Mouse (Mus musculus): ENCODE results near the gene Acta1. TPM values are rescaled to one million over a fixed set of nuclear protein-coding genes. Genes with fewer than 3 reads are reported as not detected.

The Acta1 gene
- 0.48 and 1.3 TPM in 2 replicates for polyA plus RNA-seq (2016; fragmentation: Nextera tagmentation; extraction: Ambion mirVana)

DNA sequence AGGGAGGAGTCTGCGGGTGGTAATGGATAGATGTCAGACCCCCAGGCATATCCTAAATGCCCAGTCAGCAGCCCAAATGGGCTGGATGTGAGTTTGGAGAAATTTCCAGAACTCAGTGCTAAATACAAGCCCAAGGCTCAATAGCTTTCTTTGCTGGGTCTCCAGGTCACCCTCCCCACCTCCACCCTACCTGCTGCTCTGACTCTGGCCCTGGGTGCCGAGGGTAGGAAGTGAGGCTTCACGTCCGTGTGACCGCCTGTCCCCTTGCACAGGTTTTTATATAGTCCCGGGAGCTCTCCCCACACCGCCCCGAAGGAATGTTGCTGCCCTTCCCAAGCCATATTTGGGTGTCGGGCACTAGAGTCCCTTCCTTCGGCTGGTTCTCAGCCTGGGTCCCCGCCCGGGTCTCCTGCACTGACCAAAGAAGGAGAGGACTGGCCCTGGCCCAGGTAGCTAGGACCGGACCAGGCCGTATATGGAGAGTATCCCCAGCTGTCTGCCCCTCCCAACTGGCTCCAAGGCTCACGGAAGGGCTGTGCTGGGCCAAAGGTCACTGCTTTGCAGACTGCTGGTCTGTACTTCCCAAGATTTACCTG, at the start of gene Acta1:
Gene Acta1, minus strand, starts transcription at position 250 of the 596 bp plus-strand sequence.
- Histone ChIP-seq H3K27me3 (ENCODE audit: insufficient read depth, poor library complexity, severe bottlenecking) (peaks cover 74% of the 10 kb centered on the region), H3K4me3 (no peak within 1 kb of the TSS), H3K4me1 (replicated peaks) (peaks cover 20% of the 10 kb centered on the region), H3K27ac (no peak within 1 kb of the TSS), H3K9me3 (no peaks in the 10 kb centered on the region), H3K36me3 (peaks cover 13% of the 10 kb centered on the region)
- no peak for DNase-seq (ENCODE audit: low spot score)
- 22% methylated on average over 15 of the region's 15 CpGs for WGBS

GRCm38 (mm10) chr8:123929026-123929425, 34.5 kb upstream of the Acta1 start:
- H3K4me3 ChIP-seq, result no peak overlapping the region
- DNase-seq (ENCODE audit: low spot score), result no peak
- H3K9me3 ChIP-seq, result no peaks in the 10 kb centered on the region
- H3K4me1 ChIP-seq (replicated peaks), result no peaks in the 10 kb centered on the region
- no peaks in the 10 kb centered on the region for H3K27me3 ChIP-seq (ENCODE audit: insufficient read depth, poor library complexity, severe bottlenecking)
- no peak overlapping the region for H3K27ac ChIP-seq
- H3K36me3 ChIP-seq, result peaks cover 94% of the 10 kb centered on the region
- WGBS, result 92% methylated on average over 7 of the region's 7 CpGs

GRCm38 (mm10) chr8:123925671-123926070, 31.1 kb upstream of the Acta1 start:
- Histone ChIP-seq H3K4me3 (no peak overlapping the region), H3K9me3 (no peaks in the 10 kb centered on the region), H3K36me3 (peaks cover 96% of the 10 kb centered on the region), H3K27ac (no peak overlapping the region), H3K4me1 (replicated peaks) (no peaks in the 10 kb centered on the region), H3K27me3 (ENCODE audit: insufficient read depth, poor library complexity, severe bottlenecking) (no peaks in the 10 kb centered on the region)
- DNase-seq (ENCODE audit: low spot score), result no peak
- WGBS, result 93% methylated on average over 3 of the region's 3 CpGs

- Histone ChIP-seq H3K27me3 (ENCODE audit: insufficient read depth, poor library complexity, severe bottlenecking) (no peaks in the 10 kb centered on the region), H3K27ac (no peak overlapping the region), H3K4me3 (no peak overlapping the region), H3K36me3 (peaks cover 96% of the 10 kb centered on the region), H3K4me1 (replicated peaks) (no peaks in the 10 kb centered on the region), H3K9me3 (no peaks in the 10 kb centered on the region)
- WGBS, result 25% methylated on average over 2 of the region's 2 CpGs
- peak; percentile 79 for DNase-seq (ENCODE audit: low spot score)
These were observed 30.2 kb upstream of the Acta1 start for GRCm38 (mm10) chr8:123924719-123925118.

GRCm38 (mm10) chr8:123914635-123915034, 20.1 kb upstream of the Acta1 start:
- Histone ChIP-seq H3K36me3 (peaks cover 100% of the 10 kb centered on the region), H3K4me3 (no peak overlapping the region), H3K4me1 (replicated peaks) (no peaks in the 10 kb centered on the region), H3K9me3 (no peaks in the 10 kb centered on the region), H3K27ac (no peak overlapping the region), H3K27me3 (ENCODE audit: insufficient read depth, poor library complexity, severe bottlenecking) (no peaks in the 10 kb centered on the region)
- DNase-seq (ENCODE audit: low spot score), result no peak
- 97% methylated on average over 3 of the region's 3 CpGs for WGBS

GRCm38 (mm10) chr8:123912265-123912664, 17.7 kb upstream of the Acta1 start:
- Histone ChIP-seq H3K36me3 (peaks cover 100% of the 10 kb centered on the region), H3K9me3 (no peaks in the 10 kb centered on the region), H3K27me3 (ENCODE audit: insufficient read depth, poor library complexity, severe bottlenecking) (no peaks in the 10 kb centered on the region), H3K4me1 (replicated peaks) (no peaks in the 10 kb centered on the region), H3K4me3 (no peak overlapping the region), H3K27ac (no peak overlapping the region)
- 94% methylated on average over 4 of the region's 4 CpGs for WGBS
- no peak for DNase-seq (ENCODE audit: low spot score)

DNA sequence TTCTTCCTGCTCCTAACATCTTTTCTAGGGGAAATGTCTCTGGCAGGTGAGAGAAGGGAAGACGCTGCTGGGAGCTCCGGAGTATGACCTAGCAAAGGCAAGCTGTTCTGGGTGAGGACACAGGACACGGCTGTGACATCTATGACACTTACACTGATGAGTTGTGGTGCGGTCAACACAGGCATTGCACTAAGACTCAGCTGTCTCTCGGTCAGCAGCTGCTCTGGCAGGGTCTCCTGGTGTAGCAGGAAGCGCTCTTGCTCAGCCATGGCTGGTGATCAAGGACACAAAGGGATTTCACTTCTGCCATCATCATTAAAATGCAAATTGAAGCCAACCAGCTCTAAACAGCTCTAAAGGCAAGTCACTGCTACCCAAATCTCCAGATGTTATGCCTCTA, 13.1 kb upstream of the Acta1 start:
- Histone ChIP-seq H3K27me3 (ENCODE audit: insufficient read depth, poor library complexity, severe bottlenecking) (no peaks in the 10 kb centered on the region), H3K36me3 (peaks cover 99% of the 10 kb centered on the region), H3K9me3 (no peaks in the 10 kb centered on the region), H3K4me1 (replicated peaks) (no peaks in the 10 kb centered on the region), H3K27ac (no peak overlapping the region), H3K4me3 (no peak overlapping the region)
- 93% methylated on average over 6 of the region's 6 CpGs for WGBS
- DNase-seq (ENCODE audit: low spot score), result no peak

DNA sequence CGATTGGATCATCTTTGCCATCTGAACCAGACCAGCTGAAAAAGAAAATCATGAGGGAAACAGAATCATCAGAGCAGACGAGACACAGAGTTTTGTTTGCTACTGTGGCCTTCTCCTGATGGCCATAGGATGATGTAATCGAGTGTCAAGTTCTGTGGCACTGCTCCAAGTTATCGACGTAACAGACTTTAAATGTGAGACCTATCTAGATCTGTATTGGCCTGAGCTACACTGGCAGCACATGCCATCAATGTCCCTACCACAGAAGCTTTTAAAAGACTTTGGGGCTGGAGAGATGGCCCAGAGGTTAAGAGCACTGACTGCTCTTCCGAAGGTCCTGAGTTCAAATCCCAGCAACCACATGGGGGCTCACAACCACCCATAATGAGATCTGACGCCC, 8.1 kb upstream of the Acta1 start:
- H3K4me1 ChIP-seq (replicated peaks), result no peaks in the 10 kb centered on the region
- H3K9me3 ChIP-seq, result no peaks in the 10 kb centered on the region
- no peaks in the 10 kb centered on the region for H3K27me3 ChIP-seq (ENCODE audit: insufficient read depth, poor library complexity, severe bottlenecking)
- no peak overlapping the region for H3K27ac ChIP-seq
- WGBS, result 91% methylated on average over 7 of the region's 7 CpGs
- DNase-seq (ENCODE audit: low spot score), result no peak
- peaks cover 92% of the 10 kb centered on the region for H3K36me3 ChIP-seq
- H3K4me3 ChIP-seq, result no peak overlapping the region

DNA sequence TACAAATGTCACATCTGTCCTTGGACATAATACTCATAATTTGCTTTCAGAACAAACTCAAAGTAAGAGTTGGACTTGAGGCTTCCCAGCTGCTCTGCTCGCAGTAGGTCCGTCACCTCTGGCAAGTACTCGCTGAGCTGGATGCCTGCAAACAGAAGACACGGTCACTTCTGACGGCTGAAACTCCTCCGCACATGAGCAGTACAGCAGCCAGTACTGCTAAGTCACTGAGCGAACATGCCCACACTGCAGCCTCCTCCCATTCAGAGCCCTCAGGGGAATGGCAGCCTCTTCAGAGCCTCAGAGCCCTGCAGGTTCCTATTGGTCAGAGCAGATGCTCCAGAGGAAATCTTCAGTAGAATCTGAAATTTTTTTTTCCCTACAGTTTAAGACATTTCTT, 4.8 kb upstream of the Acta1 start:
- Histone ChIP-seq H3K27ac (no peak overlapping the region), H3K27me3 (ENCODE audit: insufficient read depth, poor library complexity, severe bottlenecking) (peaks cover 26% of the 10 kb centered on the region), H3K4me1 (replicated peaks) (no peaks in the 10 kb centered on the region), H3K4me3 (no peak overlapping the region), H3K36me3 (peaks cover 60% of the 10 kb centered on the region), H3K9me3 (no peaks in the 10 kb centered on the region)
- WGBS, result 91% methylated on average over 7 of the region's 7 CpGs
- no peak for DNase-seq (ENCODE audit: low spot score)

DNA sequence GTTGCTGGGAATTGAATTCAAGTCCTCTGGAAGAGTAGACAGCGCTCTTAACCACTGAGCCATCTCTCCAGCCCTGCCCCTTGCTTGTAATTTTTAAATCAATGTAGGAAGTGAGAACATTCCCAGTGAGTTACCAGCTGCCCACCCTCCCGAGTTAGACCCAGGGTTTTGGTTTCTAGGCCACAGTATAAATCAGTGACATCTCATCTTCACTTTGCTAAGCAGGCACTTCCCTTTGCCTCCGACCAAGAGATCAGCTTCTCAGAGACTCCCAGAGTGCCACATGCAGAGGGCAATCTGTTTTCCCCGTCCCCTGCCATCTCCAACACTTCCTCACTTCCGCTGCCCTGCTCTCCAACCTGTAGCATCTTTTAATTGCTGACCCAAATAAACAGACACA, 4.0 kb upstream of the Acta1 start:
- no peaks in the 10 kb centered on the region for H3K4me1 ChIP-seq (replicated peaks)
- DNase-seq (ENCODE audit: low spot score), result no peak
- H3K9me3 ChIP-seq, result no peaks in the 10 kb centered on the region
- H3K36me3 ChIP-seq, result peaks cover 52% of the 10 kb centered on the region
- H3K27me3 ChIP-seq (ENCODE audit: insufficient read depth, poor library complexity, severe bottlenecking), result peaks cover 34% of the 10 kb centered on the region
- WGBS, result 89% methylated on average over 5 of the region's 5 CpGs
- no peak overlapping the region for H3K4me3 ChIP-seq
- no peak overlapping the region for H3K27ac ChIP-seq

DNA sequence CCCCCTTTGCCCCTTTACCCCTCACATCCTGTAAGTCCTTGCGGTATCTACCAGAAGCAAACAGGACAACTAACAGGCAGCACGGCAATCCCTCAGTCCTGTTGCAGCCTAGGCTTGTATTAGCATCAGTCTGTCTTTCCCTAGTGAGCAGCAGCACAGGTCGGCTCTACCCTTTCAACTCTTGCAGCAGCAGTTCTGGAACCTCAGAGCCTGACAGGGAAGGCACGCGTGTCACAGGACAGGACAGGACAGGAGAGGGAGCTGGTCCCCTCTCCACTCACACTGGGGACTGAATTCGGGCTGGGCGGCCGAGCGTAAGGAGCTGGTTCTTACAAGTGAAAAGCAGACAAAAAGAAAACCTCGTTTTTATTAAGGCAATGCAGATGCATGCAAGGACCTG, 2.2 kb upstream of the Acta1 start:
- DNase-seq (ENCODE audit: low spot score), result no peak
- WGBS, result 57% methylated on average over 10 of the region's 10 CpGs
- H3K27me3 ChIP-seq (ENCODE audit: insufficient read depth, poor library complexity, severe bottlenecking), result peaks cover 52% of the 10 kb centered on the region
- peaks cover 34% of the 10 kb centered on the region for H3K36me3 ChIP-seq
- H3K4me1 ChIP-seq (replicated peaks), result peaks cover 12% of the 10 kb centered on the region
- H3K9me3 ChIP-seq, result no peaks in the 10 kb centered on the region
- H3K27ac ChIP-seq, result no peak overlapping the region
- no peak overlapping the region for H3K4me3 ChIP-seq

- Histone ChIP-seq H3K4me3 (no peak overlapping the region), H3K9me3 (no peaks in the 10 kb centered on the region), H3K4me1 (replicated peaks) (peaks cover 16% of the 10 kb centered on the region), H3K27me3 (ENCODE audit: insufficient read depth, poor library complexity, severe bottlenecking) (peaks cover 56% of the 10 kb centered on the region), H3K36me3 (peaks cover 30% of the 10 kb centered on the region), H3K27ac (no peak overlapping the region)
- WGBS, result 69% methylated on average over 14 of the region's 14 CpGs
- no peak for DNase-seq (ENCODE audit: low spot score)
These were observed 1.8 kb upstream of the Acta1 start for GRCm38 (mm10) chr8:123896366-123896761.

- Histone ChIP-seq H3K27me3 (ENCODE audit: insufficient read depth, poor library complexity, severe bottlenecking) (peaks cover 61% of the 10 kb centered on the region), H3K27ac (no peak overlapping the region), H3K36me3 (peaks cover 25% of the 10 kb centered on the region), H3K9me3 (no peaks in the 10 kb centered on the region), H3K4me1 (replicated peaks) (peaks cover 20% of the 10 kb centered on the region), H3K4me3 (no peak overlapping the region)
- DNase-seq (ENCODE audit: low spot score), result no peak
- WGBS, result 70% methylated on average over 9 of the region's 9 CpGs
These were observed 1.3 kb upstream of the Acta1 start for GRCm38 (mm10) chr8:123895680-123896365.
